Mouse (Mus musculus) cerebellum, adult 2 months (tissue): Measurements from ENCODE around the gene Uba52.

Experiments
- CTCF ChIP-seq: fragments of 200-500 bp; IDR thresholded peaks from 2 replicates; pipeline ENCODE4 v1.5.1; 2011; ENCODE audit warnings: low read depth, mild to moderate bottlenecking, control low read depth, low read length, moderate library complexity, borderline replicate concordance; ENCODE audit not compliant: insufficient read depth
- POLR2A ChIP-seq: fragments of 200-500 bp; IDR thresholded peaks from 2 replicates; pipeline ENCODE4 v1.6.1; 2011; ENCODE audit warnings: low read length, control low read depth, borderline replicate concordance; ENCODE audit not compliant: insufficient read depth

- TF ChIP-seq POLR2A (no peak), CTCF (no peak)
These were observed 9.0 kb upstream of the Uba52 start for GRCm38 (mm10) chr8:70519606-70520005.
